Mouse (Mus musculus): ENCODE measurements around the gene Gm128. TPM values are rescaled to one million over a fixed set of nuclear protein-coding genes. Genes with fewer than 3 reads are reported as not detected.

Gene Gm128
- polyA plus RNA-seq, 1 experiment from 2014 or later: 0.45 TPM

GRCm38 (mm10) chr3:95264724-95265123, 23.3 kb upstream of the Gm128 start:
- Histone ChIP-seq H3K4me1 (peaks cover 6% of the 10 kb centered on the region), H3K4me3 (no peak overlapping the region), H3K27me3 (replicated peaks; ENCODE audit: low read depth, poor library complexity, severe bottlenecking) (no peaks in the 10 kb centered on the region), H3K27ac (replicated peaks) (no peak overlapping the region), H3K36me3 (replicated peaks) (peaks cover 94% of the 10 kb centered on the region), H3K9me3 (no peaks in the 10 kb centered on the region)
- DNase-seq (ENCODE audit: low spot score): no peak
- 86% methylated on average over 1 of the region's 1 CpGs for WGBS

GRCm38 (mm10) chr3:95263089-95263739, 21.8 kb upstream of the Gm128 start:
- 41% methylated on average over 11 of the region's 11 CpGs for WGBS
- H3K27me3 ChIP-seq (replicated peaks; ENCODE audit: low read depth, poor library complexity, severe bottlenecking): no peaks in the 10 kb centered on the region
- peaks cover 94% of the 10 kb centered on the region for H3K36me3 ChIP-seq (replicated peaks)
- peak; percentile 79 for DNase-seq (ENCODE audit: low spot score)
- H3K27ac ChIP-seq (replicated peaks): no peak overlapping the region
- peaks cover 6% of the 10 kb centered on the region for H3K4me1 ChIP-seq
- H3K4me3 ChIP-seq: peak overlapping the region; percentile 11; the same call in 1 of the 2 replicates
- H3K9me3 ChIP-seq: no peaks in the 10 kb centered on the region

- H3K36me3 ChIP-seq (replicated peaks): peaks cover 94% of the 10 kb centered on the region
- H3K4me3 ChIP-seq: no peak overlapping the region
- no peaks in the 10 kb centered on the region for H3K9me3 ChIP-seq
- no peak for DNase-seq (ENCODE audit: low spot score)
- H3K27me3 ChIP-seq (replicated peaks; ENCODE audit: low read depth, poor library complexity, severe bottlenecking): no peaks in the 10 kb centered on the region
- H3K4me1 ChIP-seq: peaks cover 6% of the 10 kb centered on the region
- no peak overlapping the region for H3K27ac ChIP-seq (replicated peaks)
- 93% methylated on average over 4 of the region's 4 CpGs for WGBS
Measured at GRCm38 (mm10) chr3:95261975-95262374, 20.6 kb upstream of the Gm128 start.

- Histone ChIP-seq H3K27ac (replicated peaks) (no peak overlapping the region), H3K36me3 (replicated peaks) (peaks cover 95% of the 10 kb centered on the region), H3K4me3 (no peak overlapping the region), H3K9me3 (no peaks in the 10 kb centered on the region), H3K4me1 (no peaks in the 10 kb centered on the region), H3K27me3 (replicated peaks; ENCODE audit: low read depth, poor library complexity, severe bottlenecking) (no peaks in the 10 kb centered on the region)
- DNase-seq (ENCODE audit: low spot score): no peak
- WGBS: 93% methylated on average over 5 of the region's 5 CpGs
Measured at GRCm38 (mm10) chr3:95256931-95257330, 15.5 kb upstream of the Gm128 start.

GRCm38 (mm10) chr3:95250783-95251424, 9.5 kb upstream of the Gm128 start, which contains the start of gene Bnipl:
Bnipl (minus strand) TSS chr3:95251193.
- WGBS: 50% methylated on average over 7 of the region's 7 CpGs
- no peaks in the 10 kb centered on the region for H3K9me3 ChIP-seq
- 0 out of 2 replicates have a peak within 1 kb of the TSS, but pooled peaks have one; percentile 8 for H3K4me3 ChIP-seq
- no peaks in the 10 kb centered on the region for H3K27me3 ChIP-seq (replicated peaks; ENCODE audit: low read depth, poor library complexity, severe bottlenecking)
- peak; percentile 34 for DNase-seq (ENCODE audit: low spot score)
- peaks cover 48% of the 10 kb centered on the region for H3K36me3 ChIP-seq (replicated peaks)
- peaks cover 8% of the 10 kb centered on the region for H3K4me1 ChIP-seq
- peak within 1 kb of the TSS; percentile 57; the same call in 1 of the 2 replicates for H3K27ac ChIP-seq (replicated peaks)

GRCm38 (mm10) chr3:95250361-95250760, 9.0 kb upstream of the Gm128 start:
- H3K27ac ChIP-seq (replicated peaks): no peak overlapping the region
- peaks cover 48% of the 10 kb centered on the region for H3K36me3 ChIP-seq (replicated peaks)
- H3K27me3 ChIP-seq (replicated peaks; ENCODE audit: low read depth, poor library complexity, severe bottlenecking): no peaks in the 10 kb centered on the region
- no peak overlapping the region for H3K4me3 ChIP-seq
- no peak for DNase-seq (ENCODE audit: low spot score)
- peaks cover 8% of the 10 kb centered on the region for H3K4me1 ChIP-seq
- no peaks in the 10 kb centered on the region for H3K9me3 ChIP-seq
- WGBS: 81% methylated on average over 5 of the region's 5 CpGs

- Histone ChIP-seq H3K4me1 (peaks cover 8% of the 10 kb centered on the region), H3K36me3 (replicated peaks) (peaks cover 27% of the 10 kb centered on the region), H3K4me3 (no peak overlapping the region), H3K27ac (replicated peaks) (no peak overlapping the region), H3K9me3 (no peaks in the 10 kb centered on the region), H3K27me3 (replicated peaks; ENCODE audit: low read depth, poor library complexity, severe bottlenecking) (no peaks in the 10 kb centered on the region)
- DNase-seq (ENCODE audit: low spot score): no peak
- 86% methylated on average over 1 of the region's 1 CpGs for WGBS
Measured at GRCm38 (mm10) chr3:95247660-95248336, 6.4 kb upstream of the Gm128 start.

GRCm38 (mm10) chr3:95246465-95247231, 5.2 kb upstream of the Gm128 start:
- WGBS: 85% methylated on average over 5 of the region's 5 CpGs
- H3K9me3 ChIP-seq: no peaks in the 10 kb centered on the region
- peaks cover 20% of the 10 kb centered on the region for H3K36me3 ChIP-seq (replicated peaks)
- H3K27ac ChIP-seq (replicated peaks): no peak overlapping the region
- H3K27me3 ChIP-seq (replicated peaks; ENCODE audit: low read depth, poor library complexity, severe bottlenecking): no peaks in the 10 kb centered on the region
- H3K4me1 ChIP-seq: peaks cover 8% of the 10 kb centered on the region
- DNase-seq (ENCODE audit: low spot score): no peak
- no peak overlapping the region for H3K4me3 ChIP-seq

- H3K4me1 ChIP-seq: peaks cover 9% of the 10 kb centered on the region
- H3K9me3 ChIP-seq: no peaks in the 10 kb centered on the region
- 88% methylated on average over 2 of the region's 2 CpGs for WGBS
- H3K36me3 ChIP-seq (replicated peaks): peaks cover 32% of the 10 kb centered on the region
- no peak for DNase-seq (ENCODE audit: low spot score)
- H3K4me3 ChIP-seq: no peak overlapping the region
- no peak overlapping the region for H3K27ac ChIP-seq (replicated peaks)
- peaks cover 6% of the 10 kb centered on the region; the same call in 1 of the 2 replicates for H3K27me3 ChIP-seq (replicated peaks; ENCODE audit: low read depth, poor library complexity, severe bottlenecking)
Measured at GRCm38 (mm10) chr3:95243086-95243485, 1.7 kb upstream of the Gm128 start.

- Histone ChIP-seq H3K27ac (replicated peaks) (peak overlapping the region; percentile 62; the same call in 1 of the 2 replicates), H3K4me1 (peaks cover 11% of the 10 kb centered on the region), H3K36me3 (replicated peaks) (peaks cover 48% of the 10 kb centered on the region), H3K9me3 (no peaks in the 10 kb centered on the region), H3K27me3 (replicated peaks; ENCODE audit: low read depth, poor library complexity, severe bottlenecking) (peaks cover 6% of the 10 kb centered on the region; the same call in 1 of the 2 replicates), H3K4me3 (peak overlapping the region; percentile 24; the same call in 1 of the 2 replicates)
- DNase-seq (ENCODE audit: low spot score): peak; percentile 23
- 25% methylated on average over 17 of the region's 17 CpGs for WGBS
Measured at GRCm38 (mm10) chr3:95240900-95241299, 498 bp downstream of the Gm128 start.

- no peak for DNase-seq (ENCODE audit: low spot score)
- peaks cover 6% of the 10 kb centered on the region; the same call in 1 of the 2 replicates for H3K27me3 ChIP-seq (replicated peaks; ENCODE audit: low read depth, poor library complexity, severe bottlenecking)
- 88% methylated on average over 12 of the region's 12 CpGs for WGBS
- H3K9me3 ChIP-seq: no peaks in the 10 kb centered on the region
- H3K4me1 ChIP-seq: peaks cover 21% of the 10 kb centered on the region
- H3K27ac ChIP-seq (replicated peaks): no peak overlapping the region
- no peak overlapping the region for H3K4me3 ChIP-seq
- H3K36me3 ChIP-seq (replicated peaks): peaks cover 48% of the 10 kb centered on the region
Measured at GRCm38 (mm10) chr3:95239971-95240370, 1.4 kb downstream of the Gm128 start.

- no peak overlapping the region for H3K27ac ChIP-seq (replicated peaks)
- no peak for DNase-seq (ENCODE audit: low spot score)
- no peaks in the 10 kb centered on the region for H3K9me3 ChIP-seq
- H3K27me3 ChIP-seq (replicated peaks; ENCODE audit: low read depth, poor library complexity, severe bottlenecking): peaks cover 6% of the 10 kb centered on the region; the same call in 1 of the 2 replicates
- 89% methylated on average over 6 of the region's 6 CpGs for WGBS
- H3K4me3 ChIP-seq: no peak overlapping the region
- peaks cover 27% of the 10 kb centered on the region for H3K4me1 ChIP-seq
- H3K36me3 ChIP-seq (replicated peaks): peaks cover 57% of the 10 kb centered on the region
Measured at GRCm38 (mm10) chr3:95239022-95239421, 2.4 kb downstream of the Gm128 start.

Measured in embryonic facial prominence, embryonic 10.5 days (tissue).